Comparison of ENCODE assay signal across 26 mouse cellular contexts in genomic region chr2:48398504-48398903, GRCm38 (mm10).
DNase-seq lines count a peak whose midpoint lies in the region; ATAC-seq and TF ChIP-seq lines count a peak whose summit lies in the region.
"Had no signal": no experiment of that assay in that cellular context is flagged by ENCODE, and none has a peak within 500 bp of the region (broad histone marks: within the 10 kb centered on the region; RNA-seq: fewer than 3 reads in every experiment).

No protein-coding gene starts in this region.

- no peaks in the 10 kb centered on the region for H3K27me3 ChIP-seq in heart, postnatal 0 days (ENCODE audit: control insufficient read depth, insufficient read depth, low read length)
- no peaks in the 10 kb centered on the region for H3K27me3 ChIP-seq in heart, embryonic 12.5 days (replicated peaks)
- H3K27me3 ChIP-seq in small intestine, adult 2 months (ENCODE audit: control insufficient read depth, insufficient read depth, low read length): no peaks in the 10 kb centered on the region
- no peaks in the 10 kb centered on the region for H3K27me3 ChIP-seq in hindbrain, embryonic 13.5 days
- H3K27me3 ChIP-seq: CH12.LX; midbrain, embryonic 15.5 days; neural tube, embryonic 13.5 days; Patski had no signal

- no peaks in the 10 kb centered on the region; the same call in 1 of the 2 replicates for H3K4me1 ChIP-seq in heart, postnatal 0 days (ENCODE audit: control insufficient read depth, insufficient read depth)
- peaks cover 6% of the 10 kb centered on the region for H3K4me1 ChIP-seq in heart, embryonic 12.5 days (replicated peaks)
- peaks cover 30% of the 10 kb centered on the region for H3K4me1 ChIP-seq in bone marrow macrophage, adult 2 months (ENCODE audit: control insufficient read depth, insufficient read depth, low read length)
- peaks cover 8% of the 10 kb centered on the region; the same call in 1 of the 2 replicates for H3K4me1 ChIP-seq in small intestine, adult 2 months (ENCODE audit: control insufficient read depth, insufficient read depth, insufficient read length, low read length)
- H3K4me1 ChIP-seq in hindbrain, embryonic 13.5 days (replicated peaks): no peaks in the 10 kb centered on the region
- H3K4me1 ChIP-seq: forebrain, embryonic 10.5 days; midbrain, embryonic 15.5 days; neural tube, embryonic 13.5 days had no signal

- H3K9ac ChIP-seq in heart, postnatal 0 days (replicated peaks; ENCODE audit: low read depth, low read length): no peak overlapping the region
- H3K9ac ChIP-seq in heart, embryonic 12.5 days: no peak overlapping the region
- no peak overlapping the region for H3K9ac ChIP-seq in hindbrain, embryonic 13.5 days
- H3K9ac ChIP-seq: midbrain, embryonic 15.5 days; neural tube, embryonic 13.5 days had no signal

- H3K9me3 ChIP-seq in heart, postnatal 0 days (replicated peaks; ENCODE audit: control insufficient read depth, low read length): no peaks in the 10 kb centered on the region
- no peaks in the 10 kb centered on the region for H3K9me3 ChIP-seq in heart, embryonic 12.5 days (replicated peaks)
- no peaks in the 10 kb centered on the region for H3K9me3 ChIP-seq in hindbrain, embryonic 13.5 days
- H3K9me3 ChIP-seq: forebrain, embryonic 10.5 days; G1E; hindbrain, embryonic 10.5 days; midbrain, embryonic 15.5 days; neural tube, embryonic 13.5 days had no signal

- DNase-seq in gastrocnemius, adult 2 months: no peak
- DNase-seq in gastrocnemius, postnatal 14 days: no peak
- peak; percentile 68 for DNase-seq in heart, postnatal 0 days (ENCODE audit: low spot score)
- DNase-seq: adrenal gland, postnatal 36 days; cerebellum, adult 11 months; cerebellum, adult 9-11 months; kidney, adult 18-20 months; kidney, postnatal 14 days; layer of hippocampus, postnatal 36 days; lung, postnatal 4 days; retina, postnatal 1 day; right cerebral cortex, postnatal 25 days had no signal

- H3K27ac ChIP-seq in gastrocnemius, adult 2 months: peak overlapping the region; percentile 85
- 0 out of 2 replicates have a peak overlapping the region, but pooled peaks have one; percentile 3 for H3K27ac ChIP-seq in heart, postnatal 0 days (ENCODE audit: low read depth)
- H3K27ac ChIP-seq in heart, embryonic 12.5 days (ENCODE audit: poor library complexity, severe bottlenecking): no peak overlapping the region
- H3K27ac ChIP-seq in bone marrow macrophage, adult 2 months (ENCODE audit: insufficient read depth, low read depth, low read length): peak overlapping the region; percentile 62
- peak overlapping the region; percentile 60 for H3K27ac ChIP-seq in small intestine, adult 2 months (ENCODE audit: insufficient read depth, low read depth, low read length)
- H3K27ac ChIP-seq in hindbrain, embryonic 13.5 days: no peak overlapping the region
- H3K27ac ChIP-seq: forebrain, embryonic 10.5 days; hindbrain, embryonic 10.5 days; hindbrain, postnatal 0 days; layer of hippocampus, adult 2 months; midbrain, embryonic 15.5 days; neural tube, embryonic 13.5 days had no signal

- peak; percentile 81; the same call in 1 of the 2 replicates for ATAC-seq in heart, postnatal 0 days (ENCODE audit: insufficient read depth, low read depth)
- no peak for ATAC-seq in heart, embryonic 12.5 days (ENCODE audit: insufficient number of reproducible peaks, low FRiP score)
- no peak for ATAC-seq in hindbrain, embryonic 13.5 days (ENCODE audit: low FRiP score)
- ATAC-seq: forebrain, embryonic 16.5 days; hindbrain, postnatal 0 days; midbrain, embryonic 15.5 days; Patski had no signal

- TF ChIP-seq CTCF in gastrocnemius, adult 2 months (IDR thresholded peaks at IDR 0.05): no peak
- TF ChIP-seq CTCF in heart, postnatal 0 days (IDR thresholded peaks at IDR 0.05; ENCODE audit: low read depth): no peak
- no peak for TF ChIP-seq CTCF in bone marrow macrophage, adult 2 months (IDR thresholded peaks at IDR 0.05; ENCODE audit: low read depth, low read length)
- no peak for TF ChIP-seq CTCF in small intestine, adult 2 months (IDR thresholded peaks at IDR 0.05; ENCODE audit: extremely low read depth, insufficient read length, insufficient replicate concordance, low read depth, low read length)

- intact Hi-C loops in gastrocnemius, adult 2 months (cut with DNase I): no loop called here
- intact Hi-C loops in gastrocnemius, postnatal 14 days (cut with DNase I; ENCODE audit: low total_unique reads): no loop called here

- H3K36me3 ChIP-seq in heart, postnatal 0 days (replicated peaks; ENCODE audit: control insufficient read depth, insufficient read depth, low read length): no peaks in the 10 kb centered on the region
- no peaks in the 10 kb centered on the region for H3K36me3 ChIP-seq in heart, embryonic 12.5 days
- no peaks in the 10 kb centered on the region for H3K36me3 ChIP-seq in small intestine, adult 2 months (ENCODE audit: control insufficient read depth, insufficient read depth, low read length)
- no peaks in the 10 kb centered on the region for H3K36me3 ChIP-seq in hindbrain, embryonic 13.5 days
- H3K36me3 ChIP-seq: forebrain, embryonic 10.5 days; G1E; hindbrain, embryonic 10.5 days; midbrain, embryonic 15.5 days; neural tube, embryonic 13.5 days had no signal

- TF ChIP-seq EP300 in heart, postnatal 0 days (IDR thresholded peaks at IDR 0.05; ENCODE audit: low read depth): no peak

- H3K4me3 ChIP-seq in gastrocnemius, adult 2 months: no peak overlapping the region; the same call in 1 of the 2 replicates
- no peak overlapping the region for H3K4me3 ChIP-seq in heart, postnatal 0 days (ENCODE audit: low read depth, low read length)
- H3K4me3 ChIP-seq in heart, embryonic 12.5 days: no peak overlapping the region
- H3K4me3 ChIP-seq in bone marrow macrophage, adult 2 months (ENCODE audit: insufficient read depth, low read length): no peak overlapping the region
- no peak overlapping the region for H3K4me3 ChIP-seq in small intestine, adult 2 months (ENCODE audit: low read depth, low read length)
- no peak overlapping the region for H3K4me3 ChIP-seq in hindbrain, embryonic 13.5 days
- H3K4me3 ChIP-seq: forebrain, embryonic 10.5 days; hindbrain, embryonic 10.5 days; layer of hippocampus, adult 2 months; midbrain, embryonic 15.5 days; neural tube, embryonic 13.5 days had no signal

- TF ChIP-seq POLR2A in bone marrow macrophage, adult 2 months (IDR thresholded peaks at IDR 0.05; ENCODE audit: borderline replicate concordance, low read depth, low read length): no peak
- no peak for TF ChIP-seq POLR2A in small intestine, adult 2 months (IDR thresholded peaks at IDR 0.05; ENCODE audit: low read depth, low read length)

- WGBS in heart, postnatal 0 days: 27% methylated on average over 1 of the region's 1 CpGs
- WGBS in heart, embryonic 12.5 days: 73% methylated on average over 1 of the region's 1 CpGs
- 68% methylated on average over 1 of the region's 1 CpGs for WGBS in small intestine, adult 2 months
- WGBS in hindbrain, embryonic 13.5 days: 90% methylated on average over 1 of the region's 1 CpGs

- H3K4me2 ChIP-seq in heart, postnatal 0 days (ENCODE audit: low read depth, low read length): no peak overlapping the region
- no peak overlapping the region for H3K4me2 ChIP-seq in heart, embryonic 12.5 days
- no peak overlapping the region for H3K4me2 ChIP-seq in hindbrain, embryonic 13.5 days
- H3K4me2 ChIP-seq: midbrain, embryonic 15.5 days; neural tube, embryonic 13.5 days had no signal

Comparison
In these comparisons a context has a peak if more than half of its experiments do, and no peak if none do; other contexts are left out.
1. H3K27ac ChIP-seq: peak in gastrocnemius, adult 2 months (single experiment), heart, postnatal 0 days (single experiment), bone marrow macrophage, adult 2 months (single experiment) and small intestine, adult 2 months (single experiment); none in heart, embryonic 12.5 days (single experiment) and hindbrain, embryonic 13.5 days (single experiment).